Mouse (Mus musculus): ENCODE measurements around the gene Gm21119. TPM values are rescaled to one million over a fixed set of nuclear protein-coding genes. Genes with fewer than 3 reads are reported as not detected.
"Not testable (repeated sequence)": the region's sequence is repeated elsewhere in the genome, so short reads cannot be mapped to it uniquely, and the experiment has no call there.

The Gm21119 gene
- polyA plus RNA-seq, 1 experiment from 2014 or later: 0.40 TPM

DNA sequence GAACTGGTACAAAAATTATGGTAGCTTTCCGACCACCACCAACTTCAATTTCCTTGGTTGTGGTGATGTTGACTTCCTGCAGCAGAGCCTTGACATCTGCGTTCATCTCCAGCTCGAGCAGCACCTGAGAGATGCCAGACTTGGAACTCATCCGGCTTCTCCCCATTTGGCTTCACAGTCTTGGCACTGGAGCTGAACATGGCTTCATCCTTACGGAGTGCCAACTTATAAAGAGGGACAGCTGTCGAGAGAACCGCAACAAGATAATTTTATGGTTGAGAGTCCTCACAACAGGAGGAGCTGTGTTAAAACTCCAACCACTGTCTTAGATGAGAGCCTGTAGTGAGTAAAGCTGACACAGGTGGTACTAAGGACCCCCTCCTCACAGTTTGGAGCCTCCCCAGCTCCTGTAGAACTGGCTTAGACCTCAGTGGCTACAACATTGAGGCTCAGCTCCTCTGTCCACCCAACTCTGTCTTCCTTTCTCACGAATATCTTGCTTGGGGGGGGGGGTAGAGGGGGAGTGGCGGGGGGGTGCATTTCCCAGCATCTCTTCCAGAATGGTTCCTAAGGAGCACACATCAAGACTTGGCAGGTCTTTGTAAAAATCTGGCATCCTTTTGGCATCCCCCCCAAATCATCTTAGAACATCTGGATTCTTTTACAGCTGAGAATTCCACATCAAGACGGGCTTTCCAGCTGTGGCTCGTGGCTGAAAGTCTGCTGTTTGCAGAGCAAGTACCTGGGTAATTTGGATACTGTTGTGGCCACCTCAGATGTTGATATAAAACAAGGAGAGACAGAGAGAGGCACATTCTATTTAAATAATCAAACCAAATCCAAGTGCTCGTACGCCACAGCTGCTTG lies 17.6 kb upstream of the Gm21119 start:
- not testable (repeated sequence) for H3K27me3 ChIP-seq (replicated peaks); H3K27ac ChIP-seq; H3K4me3 ChIP-seq; H3K9ac ChIP-seq; H3K36me3 ChIP-seq (replicated peaks); H3K4me2 ChIP-seq; H3K4me1 ChIP-seq; H3K9me3 ChIP-seq
- WGBS: 80% methylated on average over 11 of the region's 13 CpGs
- peak; percentile 78 for ATAC-seq (replicated peaks)

DNA sequence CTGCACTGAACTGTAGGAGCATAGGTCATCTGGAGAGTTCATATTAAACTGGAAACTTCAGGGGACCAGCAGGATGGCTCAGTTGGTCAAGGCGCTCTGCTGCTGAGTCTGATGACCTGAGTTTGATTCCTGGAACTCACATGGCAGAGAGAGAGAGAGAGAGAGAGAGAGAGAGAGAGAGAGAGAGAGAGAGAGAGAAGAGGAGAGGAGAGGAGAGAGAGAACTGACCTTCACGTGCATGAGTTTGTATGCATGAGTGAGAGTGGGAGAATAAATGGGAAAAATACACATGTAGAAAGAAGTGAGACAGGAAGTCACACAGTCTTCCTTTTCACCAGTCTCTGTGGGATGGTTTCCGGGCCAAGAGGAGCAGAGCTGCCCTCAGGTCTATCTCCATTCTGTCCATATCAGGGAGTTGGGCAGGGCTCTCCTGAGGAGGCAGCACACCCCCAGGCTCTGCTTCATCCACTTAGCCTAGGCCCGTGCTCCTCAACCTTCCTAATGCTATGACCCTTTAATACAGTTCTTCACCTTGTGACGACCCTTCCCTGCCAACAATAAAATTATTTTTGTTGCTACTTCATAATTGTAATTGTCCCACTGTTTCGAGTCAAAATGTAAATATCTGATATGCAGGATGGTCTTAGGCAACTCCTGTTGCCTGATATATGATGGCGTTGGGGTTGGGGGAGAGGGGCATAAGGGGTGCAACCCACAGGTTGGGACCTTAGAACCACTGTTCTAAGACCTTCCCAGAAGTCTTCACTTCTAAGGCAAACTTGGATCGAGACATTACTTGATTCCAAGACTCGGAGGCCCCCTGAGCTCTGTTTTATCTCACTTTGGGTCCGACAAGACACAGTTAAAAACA lies 16.2 kb upstream of the Gm21119 start:
- peak; percentile 84 for ATAC-seq (replicated peaks)
- not testable (repeated sequence) for H3K36me3 ChIP-seq (replicated peaks); H3K9ac ChIP-seq; H3K27ac ChIP-seq; H3K4me3 ChIP-seq; H3K4me2 ChIP-seq; H3K4me1 ChIP-seq; H3K9me3 ChIP-seq; H3K27me3 ChIP-seq (replicated peaks)
- WGBS: 78% methylated on average over 10 of the region's 10 CpGs

DNA sequence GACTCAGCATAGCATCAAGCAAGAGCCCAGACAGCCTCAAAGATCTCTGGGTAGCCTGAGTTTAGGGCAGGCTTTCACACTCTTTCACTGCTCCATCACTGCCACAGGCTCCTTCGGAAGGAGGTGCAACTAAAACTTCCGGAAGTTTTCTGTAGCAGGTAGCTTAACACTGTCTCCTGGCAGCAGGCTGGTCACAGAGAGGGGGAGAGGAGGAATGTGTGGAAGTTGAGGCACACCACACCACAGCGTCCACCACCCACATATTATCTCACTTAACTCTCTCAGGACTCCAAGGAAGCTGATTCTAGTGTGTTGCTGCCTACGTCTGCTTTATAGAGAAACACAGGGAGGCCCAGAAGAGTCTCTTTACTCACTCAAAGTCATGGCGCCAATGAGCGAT lies 15.4 kb upstream of the Gm21119 start:
- not testable (repeated sequence) for H3K4me1 ChIP-seq; H3K9ac ChIP-seq; H3K9me3 ChIP-seq; H3K27ac ChIP-seq; H3K4me3 ChIP-seq; H3K27me3 ChIP-seq (replicated peaks); H3K4me2 ChIP-seq; H3K36me3 ChIP-seq (replicated peaks); ATAC-seq (replicated peaks)
- WGBS: 84% methylated on average over 4 of the region's 6 CpGs

- not testable (repeated sequence) for H3K4me1 ChIP-seq; ATAC-seq (replicated peaks); H3K9me3 ChIP-seq; H3K4me3 ChIP-seq; H3K27me3 ChIP-seq (replicated peaks); H3K27ac ChIP-seq; H3K36me3 ChIP-seq (replicated peaks); H3K4me2 ChIP-seq; H3K9ac ChIP-seq
- WGBS: 63% methylated on average over 1 of the region's 1 CpGs
Measured at GRCm38 (mm10) chr8:20610856-20611255, 3.9 kb upstream of the Gm21119 start.

DNA sequence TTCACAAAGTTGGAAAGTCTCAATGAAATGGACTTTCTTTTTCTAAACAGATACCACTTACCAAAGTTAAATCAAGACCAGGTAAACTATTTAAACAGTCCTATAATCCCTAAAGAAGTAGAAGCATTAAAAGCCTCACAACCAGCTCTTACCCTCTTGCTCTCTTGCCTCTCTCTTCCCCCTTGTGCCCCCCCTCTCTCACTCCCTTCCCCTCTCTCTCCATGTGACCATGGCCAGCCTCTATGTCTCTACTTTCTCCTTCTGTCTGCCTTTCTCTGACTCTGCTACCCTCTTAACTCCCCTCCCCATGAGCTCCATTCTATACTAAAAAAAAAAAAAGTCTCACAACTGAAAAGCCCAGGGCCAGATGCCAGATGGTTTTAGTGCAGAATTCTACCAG lies 2.0 kb upstream of the Gm21119 start:
- not testable (repeated sequence) for H3K9ac ChIP-seq; H3K4me3 ChIP-seq; H3K4me1 ChIP-seq; H3K9me3 ChIP-seq; H3K4me2 ChIP-seq; ATAC-seq (replicated peaks); H3K27ac ChIP-seq; H3K36me3 ChIP-seq (replicated peaks); H3K27me3 ChIP-seq (replicated peaks)

GRCm38 (mm10) chr8:20630766-20631165 lies 16.0 kb downstream of the Gm21119 start:
- not testable (repeated sequence) for H3K36me3 ChIP-seq (replicated peaks); H3K4me2 ChIP-seq; H3K9ac ChIP-seq; H3K27me3 ChIP-seq (replicated peaks); H3K4me3 ChIP-seq; H3K4me1 ChIP-seq; H3K9me3 ChIP-seq; H3K27ac ChIP-seq; ATAC-seq (replicated peaks)
- 42% methylated on average over 1 of the region's 1 CpGs for WGBS

GRCm38 (mm10) chr8:20637931-20638330 lies 23.2 kb downstream of the Gm21119 start:
- not testable (repeated sequence) for H3K4me3 ChIP-seq; ATAC-seq (replicated peaks); H3K4me1 ChIP-seq; H3K9me3 ChIP-seq; H3K9ac ChIP-seq; H3K27me3 ChIP-seq (replicated peaks); H3K27ac ChIP-seq; H3K4me2 ChIP-seq; H3K36me3 ChIP-seq (replicated peaks)
- WGBS: 29% methylated on average over 1 of the region's 1 CpGs

GRCm38 (mm10) chr8:20643536-20643935 lies 28.8 kb downstream of the Gm21119 start:
- H3K9me3 ChIP-seq; ATAC-seq (replicated peaks); H3K4me2 ChIP-seq; H3K36me3 ChIP-seq (replicated peaks); H3K9ac ChIP-seq; H3K4me1 ChIP-seq; H3K4me3 ChIP-seq; H3K27ac ChIP-seq; H3K27me3 ChIP-seq (replicated peaks): not testable (repeated sequence)
- WGBS: no CpG with 5 or more reads among the region's 1 CpGs

GRCm38 (mm10) chr8:20652976-20653375 lies 38.3 kb downstream of the Gm21119 start:
- H3K4me3 ChIP-seq; H3K36me3 ChIP-seq (replicated peaks); H3K4me2 ChIP-seq; H3K9ac ChIP-seq; ATAC-seq (replicated peaks); H3K27me3 ChIP-seq (replicated peaks); H3K27ac ChIP-seq; H3K9me3 ChIP-seq; H3K4me1 ChIP-seq: not testable (repeated sequence)

GRCm38 (mm10) chr8:20678418-20678817 lies 63.7 kb downstream of the Gm21119 start:
- not testable (repeated sequence) for H3K9me3 ChIP-seq; H3K9ac ChIP-seq; H3K4me2 ChIP-seq; H3K36me3 ChIP-seq (replicated peaks); H3K4me1 ChIP-seq; H3K27me3 ChIP-seq (replicated peaks); H3K4me3 ChIP-seq; ATAC-seq (replicated peaks); H3K27ac ChIP-seq

All from midbrain, embryonic 15.5 days (tissue).